Mouse (Mus musculus): ENCODE measurements around the gene Lrfn1.

Lrfn1 gene

DNA sequence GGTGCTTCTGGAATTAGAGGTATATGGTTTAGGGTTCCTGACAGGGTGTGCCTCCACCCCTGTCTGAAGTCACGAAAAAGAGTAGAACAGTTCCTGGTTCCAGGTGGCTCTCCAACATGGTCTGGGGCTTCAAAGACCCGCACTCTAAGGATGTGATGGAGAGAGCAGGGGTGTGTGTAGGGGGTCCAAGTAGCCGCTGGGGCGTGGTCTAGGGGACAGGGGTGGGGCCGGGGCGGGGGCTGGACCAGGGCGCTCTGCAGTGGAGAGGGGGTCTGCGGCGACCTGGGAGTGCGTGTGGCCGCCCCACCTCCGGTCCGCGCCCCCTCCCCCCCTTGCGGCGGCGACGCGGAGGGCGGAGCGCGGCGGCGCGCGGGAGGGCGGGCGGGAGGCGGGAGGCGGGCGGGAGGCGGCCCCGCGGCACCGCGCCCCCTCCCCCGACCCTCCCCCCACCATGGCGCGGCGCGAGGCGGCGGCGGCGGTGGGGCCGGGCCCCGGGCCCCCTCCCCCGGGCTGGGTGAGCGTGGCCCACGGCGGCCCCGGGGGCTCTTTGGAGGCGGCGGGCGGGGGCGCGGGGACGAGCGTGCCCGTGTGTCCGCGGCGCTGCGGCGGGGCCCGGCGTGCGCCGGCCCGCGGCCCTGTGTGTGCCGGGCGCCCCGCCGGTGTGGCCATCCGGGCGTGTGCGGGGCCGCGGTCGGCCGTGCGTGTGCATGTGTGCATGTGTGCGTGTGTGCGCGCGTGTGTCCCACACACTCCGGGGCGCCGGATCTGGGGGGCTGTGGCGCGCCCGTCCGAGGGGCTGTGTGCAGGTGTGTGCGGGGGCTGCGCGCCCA lies at the start of gene Lrfn1:
Gene Lrfn1 (plus strand): TSS at position 450 of the 830 bp plus-strand sequence.
- DNase-seq = no peak

DNA sequence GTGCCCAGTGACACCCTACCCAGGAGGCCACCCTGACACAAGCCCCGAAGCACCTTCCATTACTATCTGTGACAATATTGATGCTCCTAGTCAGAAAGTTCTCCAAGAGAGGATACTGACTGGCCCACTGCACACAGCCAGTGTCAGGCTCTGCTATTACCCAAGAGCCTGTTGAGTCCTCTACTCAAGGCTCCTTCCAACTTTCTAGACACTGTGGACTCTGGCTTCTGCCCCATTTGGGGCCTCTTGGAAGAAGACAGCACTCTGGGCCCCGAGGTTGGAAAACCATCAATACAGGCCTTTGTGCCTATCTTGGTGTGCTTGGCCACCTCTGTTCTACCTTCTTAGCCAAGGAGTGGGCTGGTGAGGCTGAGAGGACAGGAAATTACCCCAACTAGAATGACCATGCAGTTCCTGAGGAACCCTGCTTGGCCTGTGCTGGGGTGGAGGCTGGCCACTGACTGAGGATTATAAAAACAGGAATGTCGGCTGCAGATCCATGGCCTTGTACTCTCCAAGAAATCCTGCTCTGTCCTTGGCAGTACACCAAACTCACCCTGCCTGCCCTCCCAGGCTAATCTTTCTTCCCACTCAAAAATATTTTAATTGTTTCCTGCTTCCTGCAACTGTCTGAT lies 40.8 kb upstream of the Lrfn1 start:
- no peak for DNase-seq

DNA sequence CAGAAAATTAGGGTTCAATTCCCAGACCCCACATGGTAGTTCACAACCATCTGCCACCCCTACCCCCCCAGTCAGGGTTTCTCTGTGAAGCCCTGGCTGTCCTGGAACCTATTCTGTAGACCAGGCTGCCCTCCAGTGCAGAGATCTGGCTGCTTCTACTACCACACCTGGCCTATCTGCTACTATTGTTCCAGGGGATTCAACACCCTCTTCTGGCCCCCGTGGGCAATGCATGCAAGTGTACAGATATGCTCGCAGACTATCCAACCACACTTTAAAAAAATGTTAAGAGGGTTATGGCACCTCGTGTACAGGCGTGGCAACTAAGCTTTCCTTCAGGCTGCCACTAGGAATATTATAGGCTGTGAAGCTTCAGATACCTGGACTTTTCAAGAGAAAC lies 39.0 kb upstream of the Lrfn1 start:
- DNase-seq = no peak

DNA sequence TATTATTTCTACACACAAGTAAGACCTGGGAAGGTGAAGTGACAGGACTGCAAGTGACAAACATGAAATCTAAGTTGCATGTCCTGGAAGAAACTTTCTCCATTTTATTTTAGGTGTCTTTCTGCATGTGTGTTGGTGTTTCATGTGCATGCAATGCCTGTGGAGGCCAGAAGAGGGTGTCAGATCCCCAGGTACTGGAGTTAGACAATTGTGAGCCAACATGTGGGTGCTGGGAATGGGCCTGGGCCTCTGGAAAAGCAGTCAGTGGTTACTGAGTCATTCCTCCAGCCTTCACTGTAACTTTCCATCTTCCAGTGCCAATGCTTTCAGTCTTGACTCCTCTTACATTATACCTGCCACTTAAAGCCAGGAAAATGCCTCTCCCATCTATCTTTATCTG lies 34.4 kb upstream of the Lrfn1 start:
- no peak for DNase-seq

DNA sequence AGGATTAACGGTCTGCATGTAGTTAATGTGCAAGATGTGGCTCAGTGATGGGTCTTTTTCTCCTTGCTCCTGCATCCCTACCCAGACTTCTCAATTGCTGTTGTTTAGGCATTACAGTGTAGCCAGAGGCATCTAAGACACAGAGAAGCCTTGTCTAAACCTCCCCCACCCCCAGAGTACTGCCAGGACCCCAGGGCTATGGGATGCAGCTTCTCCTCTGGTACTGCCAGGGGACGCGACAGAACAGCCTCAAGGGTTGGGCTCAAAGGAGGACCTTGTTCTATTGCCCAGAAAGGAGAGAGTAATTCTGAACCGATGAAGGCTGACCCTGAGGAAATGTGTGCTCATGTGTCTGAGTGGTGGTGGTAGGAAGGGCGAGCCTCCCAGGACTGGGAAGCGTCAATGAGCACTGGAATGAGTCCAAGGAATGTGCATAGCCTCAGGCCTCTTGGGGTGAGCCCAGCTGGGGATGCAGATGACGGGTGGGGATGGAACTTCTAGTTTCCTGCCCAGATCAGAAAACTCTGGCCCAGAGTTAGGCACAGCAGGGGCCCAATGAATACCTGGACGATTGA lies 33.6 kb upstream of the Lrfn1 start:
- peak; percentile 38 for DNase-seq

DNA sequence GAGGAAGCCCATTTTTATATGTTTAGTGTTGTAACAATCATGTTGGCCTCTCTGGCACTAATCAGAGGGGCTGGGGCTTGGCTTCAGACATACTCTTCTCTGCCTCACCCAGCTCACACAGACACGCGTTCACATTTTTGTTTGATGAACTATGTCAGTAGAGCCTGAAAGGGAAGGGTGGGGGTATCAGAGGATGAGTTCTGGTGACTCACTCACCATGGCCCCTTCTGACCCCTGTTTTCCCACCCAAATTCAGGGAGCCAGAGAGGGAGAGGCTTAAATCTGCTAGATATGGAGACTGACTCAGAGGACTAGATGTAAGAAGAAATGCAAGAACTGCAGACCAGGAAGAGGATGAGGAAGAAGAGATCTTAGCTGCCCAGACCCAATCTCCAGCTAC lies 32.4 kb upstream of the Lrfn1 start:
- no peak for DNase-seq

DNA sequence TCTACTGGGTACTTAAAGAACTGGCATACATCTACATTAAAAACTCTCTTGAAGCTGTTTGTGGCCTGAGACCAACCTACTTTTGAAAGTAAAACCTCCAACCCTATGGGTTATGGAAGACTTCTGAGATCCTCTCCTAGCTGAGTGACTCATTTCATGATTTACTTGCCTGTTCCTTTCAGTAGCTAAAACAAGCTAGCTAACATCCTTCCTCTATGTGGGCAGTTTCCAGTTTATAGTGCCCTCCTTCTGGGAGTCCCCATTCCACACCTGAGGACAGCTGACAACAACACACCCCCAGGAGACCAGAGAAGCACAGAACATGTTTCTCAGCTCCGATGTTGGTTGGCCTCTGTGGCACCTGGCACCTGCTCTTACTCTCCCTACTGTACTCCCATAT lies 28.8 kb upstream of the Lrfn1 start:
- no peak for DNase-seq

DNA sequence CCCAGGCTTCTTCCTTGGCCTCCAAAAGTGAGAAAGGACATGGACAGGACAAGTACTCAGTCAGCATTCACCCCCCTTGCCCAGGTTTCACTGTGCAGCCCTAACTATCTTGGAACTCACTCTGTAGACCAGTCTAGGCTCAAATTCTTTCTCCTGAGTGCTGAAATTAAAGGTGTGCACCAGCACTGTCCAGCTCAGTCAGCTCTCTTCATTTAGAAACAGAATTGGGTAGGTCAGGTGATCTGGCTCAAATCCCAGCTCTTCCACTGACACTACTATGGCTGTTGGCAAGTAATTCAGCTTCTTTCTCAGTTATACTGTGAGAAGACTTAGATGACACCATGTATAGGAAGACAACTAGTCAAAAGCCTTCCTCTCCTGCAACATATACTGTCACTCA lies 24.0 kb upstream of the Lrfn1 start:
- no peak for DNase-seq

DNA sequence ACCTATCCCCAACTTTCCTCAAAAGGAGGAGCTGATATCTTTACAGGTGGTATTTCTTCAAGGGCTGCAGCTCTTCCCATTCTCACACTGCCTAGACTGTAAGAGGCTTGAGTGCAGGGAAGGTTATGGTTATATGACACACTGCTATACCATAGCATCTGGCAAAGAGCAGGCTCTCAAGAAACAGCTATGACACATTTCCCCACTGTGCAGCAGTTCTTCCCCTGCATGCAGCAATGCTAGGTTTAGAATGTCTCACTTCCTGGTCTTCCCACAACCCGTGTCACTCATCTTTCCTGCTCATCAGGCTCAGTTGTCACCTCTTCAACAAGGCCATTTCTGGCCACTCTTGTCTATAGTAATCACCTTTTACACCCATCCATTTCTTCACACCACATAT lies 21.3 kb upstream of the Lrfn1 start:
- DNase-seq = no peak

DNA sequence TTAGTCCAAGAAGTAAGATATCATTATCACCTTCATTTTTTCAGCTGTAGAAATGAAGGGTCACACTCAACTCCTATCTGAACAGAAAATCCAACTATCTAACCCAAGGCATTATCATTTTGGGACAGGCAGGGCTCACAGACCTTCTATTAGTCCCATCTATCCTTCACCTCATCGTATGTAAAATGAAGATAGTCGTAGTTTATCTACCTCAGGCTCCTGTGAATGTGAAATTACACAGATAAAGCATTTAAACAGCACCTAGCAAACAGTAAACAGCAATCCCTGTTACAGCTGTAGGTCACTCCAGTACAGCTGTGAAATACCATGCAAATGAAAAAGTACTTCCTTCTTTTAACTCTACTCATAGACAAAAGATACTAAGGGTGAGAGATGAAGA lies 19.5 kb upstream of the Lrfn1 start:
- no peak for DNase-seq

DNA sequence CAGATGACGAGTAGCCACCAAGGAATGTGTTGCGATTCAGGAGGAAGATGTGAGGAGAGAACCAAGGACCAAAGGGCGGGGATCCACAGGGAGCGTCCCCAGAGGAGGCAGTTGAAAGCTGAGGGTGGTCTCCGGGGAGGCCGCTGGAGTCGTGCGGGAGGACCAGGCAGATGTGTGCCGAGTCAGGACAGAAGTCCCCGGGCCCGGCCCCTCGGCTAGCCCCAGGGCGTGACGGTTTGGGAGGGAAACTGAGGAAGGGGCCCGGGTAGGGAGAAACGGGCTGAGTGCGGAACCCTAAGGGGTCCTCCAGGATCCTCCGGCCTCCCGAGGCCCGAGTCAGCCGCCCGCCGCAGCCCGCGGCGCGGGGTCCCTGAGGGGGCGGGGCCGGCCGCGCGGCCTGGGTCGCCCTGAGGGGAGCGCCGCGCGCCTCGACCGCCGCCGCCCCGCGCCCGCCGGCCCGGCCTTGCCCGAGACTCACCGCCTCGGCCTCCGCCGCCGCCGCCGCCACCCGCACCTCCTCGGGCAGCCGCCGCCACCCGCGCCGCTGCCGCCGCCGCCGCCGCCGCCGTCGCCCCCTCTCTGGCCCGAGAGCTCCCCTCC lies 16.0 kb upstream of the Lrfn1 start:
- DNase-seq = no peak

DNA sequence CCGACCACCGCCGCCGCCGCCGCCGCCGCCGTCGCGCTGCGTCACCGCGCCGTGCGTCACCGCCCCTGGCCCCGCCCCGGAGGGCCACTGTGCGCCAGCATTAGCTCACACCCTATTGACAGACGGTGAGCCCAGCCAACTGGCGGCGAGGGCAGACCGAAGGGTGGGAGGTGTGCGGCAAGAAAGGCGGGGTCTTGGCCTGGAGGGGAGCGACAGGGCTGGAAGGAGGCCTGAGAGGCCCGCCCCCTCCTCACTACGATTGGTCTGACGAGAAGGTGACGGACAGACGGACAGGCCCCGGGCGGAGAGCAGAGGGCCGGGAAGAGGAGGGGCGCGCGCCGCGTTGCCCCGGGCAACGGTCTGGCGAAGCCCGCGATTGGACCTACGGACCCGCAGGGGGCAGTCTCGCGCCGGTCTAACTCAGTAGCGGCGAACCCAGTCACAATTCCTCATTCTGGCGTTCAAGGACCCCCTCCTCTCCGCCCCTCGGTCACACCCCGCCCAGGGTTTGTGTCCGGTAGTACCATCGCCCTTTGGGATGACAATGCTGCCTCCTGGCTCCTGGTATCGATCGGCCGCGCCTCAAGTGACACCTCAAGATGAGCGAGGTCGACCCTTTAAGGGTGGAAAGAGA lies 15.4 kb upstream of the Lrfn1 start:
- peak; percentile 100 for DNase-seq

DNA sequence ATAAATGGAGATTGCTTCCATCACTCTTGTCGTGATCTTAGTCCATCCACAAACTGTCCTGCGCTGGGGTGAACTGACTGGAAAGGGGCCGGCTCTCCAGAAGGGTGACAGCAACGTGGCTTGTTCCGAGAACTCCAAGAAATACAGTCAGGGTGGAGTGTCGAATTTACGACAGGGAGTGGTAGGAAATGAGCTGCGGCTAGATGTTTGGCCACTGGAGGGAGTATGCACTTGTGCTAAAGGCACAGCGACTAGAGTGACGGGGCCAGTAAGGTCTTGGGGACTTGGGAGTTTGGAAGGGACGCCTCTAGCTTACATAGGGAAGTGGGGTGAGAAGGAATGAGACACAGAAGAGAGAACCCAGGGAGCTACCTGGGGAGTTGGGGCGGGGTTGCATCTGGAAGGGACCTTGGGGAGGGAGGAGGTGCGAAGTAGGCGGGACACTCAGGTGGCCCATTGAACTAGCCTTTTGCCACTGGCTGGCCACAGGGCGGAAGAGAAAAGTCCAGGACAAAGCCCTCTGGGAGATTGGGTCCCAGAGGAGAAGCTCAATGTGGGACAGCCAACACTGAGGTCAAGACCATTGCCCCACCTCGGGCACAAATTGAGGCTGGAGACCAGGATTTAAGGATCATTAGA lies 14.7 kb upstream of the Lrfn1 start, which contains the start of gene Gmfg:
Gene Gmfg (plus strand): TSS at position 516 of the 639 bp plus-strand sequence.
- DNase-seq = peak; percentile 88

DNA sequence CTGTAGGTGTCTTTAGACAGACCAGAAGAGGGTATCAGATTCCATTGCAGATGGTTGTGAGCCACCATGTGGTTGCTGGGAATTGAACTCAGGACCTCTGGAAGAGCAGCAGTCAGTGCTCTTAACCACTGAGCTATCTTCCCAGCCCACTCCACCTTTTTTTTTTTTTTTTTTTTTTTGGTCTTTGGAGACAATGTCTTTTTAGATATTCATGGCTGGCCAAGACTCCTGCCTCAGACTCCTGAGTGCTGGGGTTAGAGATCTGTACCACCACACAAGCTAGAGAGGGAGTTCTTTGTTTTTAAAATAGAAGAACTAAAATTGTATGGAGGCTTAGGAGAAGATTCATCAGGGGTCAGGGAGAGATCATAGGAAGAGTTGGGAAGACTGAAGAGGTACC lies 13.8 kb upstream of the Lrfn1 start:
- no peak for DNase-seq

DNA sequence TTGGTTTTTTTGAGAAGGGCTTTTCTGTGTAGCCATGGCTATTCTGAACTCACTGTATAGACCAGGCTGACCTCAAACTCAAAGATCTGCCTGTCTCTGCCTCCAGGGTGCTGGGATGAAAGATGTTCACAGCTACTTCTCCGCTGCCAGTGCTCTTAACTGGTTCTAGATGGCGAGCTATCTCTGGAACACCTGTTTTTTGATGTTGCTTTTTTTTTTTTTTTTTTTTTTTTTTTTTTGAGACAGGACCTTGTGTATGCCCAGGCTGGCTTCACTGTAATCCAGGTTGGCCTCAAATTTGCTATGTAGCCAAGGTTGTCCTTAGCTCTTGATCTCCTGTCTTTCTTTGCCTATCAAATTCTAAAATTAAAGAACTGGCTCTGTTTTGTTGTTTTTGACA lies 13.0 kb upstream of the Lrfn1 start:
- no peak for DNase-seq

DNA sequence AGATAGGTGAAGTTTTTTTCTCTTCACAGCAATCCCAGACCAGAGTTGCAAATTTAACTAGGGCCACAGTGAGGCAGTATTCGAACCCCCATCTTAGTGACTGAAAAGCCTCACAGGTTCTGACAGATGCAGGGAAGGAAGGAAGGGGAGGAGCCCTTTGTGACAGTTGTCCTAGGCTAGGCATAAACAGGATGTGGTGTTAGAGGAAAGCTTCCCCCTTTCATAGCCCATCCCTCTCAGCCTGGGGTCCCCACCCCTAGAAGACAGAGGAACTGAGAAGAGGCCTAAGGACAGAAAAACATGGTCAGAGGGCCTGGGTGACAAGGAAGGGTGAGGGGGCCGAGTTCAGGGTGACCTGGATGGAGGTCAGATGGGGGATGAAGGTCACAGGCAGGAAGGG lies 11.0 kb upstream of the Lrfn1 start:
- DNase-seq = peak; percentile 57

DNA sequence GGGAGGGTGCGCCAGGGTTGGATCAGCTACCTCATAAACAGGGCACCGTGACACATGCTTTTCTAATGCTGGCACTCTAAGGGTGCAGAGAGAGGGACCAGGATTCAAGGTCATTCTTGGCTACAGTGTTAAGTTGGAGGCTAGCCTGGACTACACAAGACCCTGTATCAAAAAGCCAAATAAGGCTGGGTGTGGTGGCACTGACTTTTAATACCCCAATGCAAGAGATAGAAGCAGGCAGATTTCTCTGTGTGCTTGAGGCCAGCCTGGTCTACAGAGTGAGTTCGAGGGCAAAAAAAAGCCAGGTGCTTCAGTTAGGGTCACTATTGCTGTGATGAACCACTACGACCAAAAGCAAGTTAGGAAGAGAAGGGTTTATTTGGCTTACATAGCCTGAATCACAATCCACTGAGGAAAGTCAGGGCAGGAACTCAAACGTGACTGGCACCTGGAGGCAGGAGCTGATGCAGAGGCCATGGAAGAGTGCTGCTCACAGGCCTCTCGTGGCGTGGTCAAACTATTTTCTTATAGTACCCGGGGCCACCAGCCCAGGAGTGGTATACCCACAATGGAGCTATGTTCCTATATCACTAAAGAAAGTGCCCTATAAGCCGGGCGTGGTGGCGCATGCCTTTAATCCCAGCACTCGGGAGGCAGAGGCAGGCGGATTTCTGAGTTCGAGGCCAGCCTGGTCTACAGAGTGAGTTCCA lies 9.8 kb upstream of the Lrfn1 start:
- DNase-seq = no peak

DNA sequence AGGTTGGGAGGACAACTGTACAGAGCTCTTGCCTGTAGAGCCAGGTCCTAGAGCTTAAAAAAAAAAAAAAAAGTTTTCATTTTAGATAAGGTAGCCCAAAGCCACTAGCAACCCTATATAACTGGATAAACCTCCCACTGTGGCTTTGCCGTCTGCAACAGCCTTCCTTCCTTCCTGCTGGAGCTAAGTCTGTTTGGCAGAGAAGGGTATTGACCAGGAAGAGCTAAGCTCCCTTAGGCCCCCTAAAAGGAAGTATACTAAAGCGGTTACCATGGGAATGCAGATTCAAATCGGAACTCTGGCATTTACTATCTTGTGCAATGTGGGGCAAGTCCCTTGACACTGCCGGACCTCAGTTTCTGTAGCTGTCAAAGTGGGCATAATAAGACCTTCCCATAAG lies 9.1 kb upstream of the Lrfn1 start:
- DNase-seq = no peak

DNA sequence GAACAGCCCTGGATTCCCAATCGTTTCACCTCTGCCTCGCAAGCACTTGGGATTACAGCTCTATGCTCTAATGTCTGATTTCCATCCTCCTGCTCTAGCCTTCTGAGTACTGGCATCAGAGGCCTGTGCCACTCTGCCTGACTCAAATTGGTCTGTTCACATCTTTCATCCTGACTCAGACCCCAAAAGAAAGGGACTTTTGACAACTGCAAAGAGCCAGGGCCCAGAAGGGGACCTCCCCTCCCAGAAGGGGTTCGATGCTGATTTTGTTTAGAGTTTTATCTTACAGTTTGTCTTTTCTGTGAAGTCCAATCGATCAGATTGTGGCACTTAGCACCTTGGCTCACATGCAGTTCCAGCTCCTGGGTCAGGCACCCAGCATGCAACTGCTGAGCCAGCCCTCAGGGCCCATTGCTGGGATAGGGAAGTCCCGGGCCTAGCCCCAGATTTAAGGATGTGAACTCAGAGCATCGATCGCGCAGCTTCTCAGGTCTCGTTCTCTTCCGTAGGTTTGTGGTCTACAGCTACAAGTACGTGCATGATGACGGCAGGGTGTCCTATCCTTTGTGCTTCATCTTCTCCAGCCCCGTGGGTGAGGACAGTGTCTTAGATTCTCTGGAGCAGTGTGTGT lies 7.3 kb upstream of the Lrfn1 start:
- no peak for DNase-seq

DNA sequence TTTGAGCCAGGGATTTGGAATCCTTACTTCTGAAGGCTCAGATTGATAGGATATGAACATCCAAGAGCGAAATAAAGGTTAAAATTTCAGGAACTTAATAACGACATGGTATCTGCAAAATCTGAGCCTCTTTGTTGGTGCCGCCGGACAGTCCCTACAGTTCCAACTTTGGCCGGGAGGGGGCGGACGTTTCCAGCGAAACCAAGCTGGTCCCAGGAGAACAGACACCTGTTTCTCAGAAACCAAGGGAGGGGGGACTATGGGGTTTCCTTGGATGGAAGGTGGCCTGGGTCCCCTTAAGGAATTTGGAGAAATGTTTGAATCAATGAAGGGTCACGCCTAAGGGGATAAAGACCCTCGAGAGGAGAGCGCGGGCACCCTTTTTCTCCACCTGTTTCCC lies 5.3 kb upstream of the Lrfn1 start:
- DNase-seq = peak; percentile 45

DNA sequence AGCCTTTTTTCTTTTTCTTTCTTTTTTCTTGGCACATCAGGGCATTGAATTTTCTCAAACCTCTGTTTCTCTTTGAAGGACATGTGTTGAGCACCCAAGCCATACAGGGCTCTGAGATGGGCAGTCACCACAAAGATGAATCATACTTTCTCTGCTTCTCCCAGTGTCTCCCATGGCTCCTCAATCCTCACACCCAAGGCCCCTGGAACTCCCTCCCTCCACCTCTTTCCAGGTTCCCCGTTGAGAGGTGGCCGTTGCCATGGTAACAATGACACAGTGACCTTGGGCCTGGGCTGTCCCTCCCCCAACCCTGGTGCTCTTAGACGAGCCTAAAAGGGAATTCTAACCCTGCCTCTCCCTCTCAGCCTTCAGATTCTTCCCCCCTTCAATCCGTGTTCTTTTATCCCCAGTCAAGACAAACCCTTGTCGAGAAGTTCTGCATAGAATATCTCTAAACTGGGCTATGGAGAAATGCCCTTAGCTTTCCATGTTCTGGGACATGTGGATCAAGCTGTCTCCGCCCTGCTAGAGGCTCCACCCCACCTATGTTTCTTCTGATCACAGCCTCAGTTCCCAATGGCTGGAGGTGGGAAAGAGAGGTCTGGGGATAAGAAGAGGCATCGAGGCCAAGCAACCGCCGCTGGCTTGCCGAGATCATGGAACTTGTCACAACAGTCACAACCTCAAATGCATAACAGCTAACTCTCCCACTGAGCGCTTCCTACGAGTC lies 4.5 kb upstream of the Lrfn1 start:
- DNase-seq = no peak

All from layer of hippocampus, adult 9-11 months (tissue).